Mouse (Mus musculus): Measurements from ENCODE around the gene Prkcq. TPM values are rescaled to one million over a fixed set of nuclear protein-coding genes. Genes with fewer than 3 reads are reported as not detected.
A peak's percentile ranks its signal among the peaks of the same experiment; 100 is the strongest.

The Prkcq gene
- polyA plus RNA-seq, 1 experiment from 2014 or later = 5.9 TPM

GRCm38 (mm10) chr2:11177880-11178279 lies 6.0 kb downstream of the Prkcq start:
- Histone ChIP-seq H3K4me3 (ENCODE audit: low read length) (no peak overlapping the region), H3K9ac (ENCODE audit: low read length) (no peak overlapping the region), H3K4me1 (ENCODE audit: control insufficient read depth, insufficient read depth, low read length) (no peaks in the 10 kb centered on the region), H3K27me3 (ENCODE audit: control insufficient read depth, insufficient read depth, low read length) (peaks cover 3% of the 10 kb centered on the region; the same call in 1 of the 2 replicates), H3K9me3 (replicated peaks; ENCODE audit: control insufficient read depth, low read length) (no peaks in the 10 kb centered on the region), H3K36me3 (ENCODE audit: control insufficient read depth, insufficient read depth) (no peaks in the 10 kb centered on the region), H3K4me2 (ENCODE audit: low read depth, low read length) (no peak overlapping the region), H3K27ac (ENCODE audit: low read length) (no peak overlapping the region)
- 92% methylated on average over 12 of the region's 12 CpGs for WGBS
- ATAC-seq (replicated peaks; ENCODE audit: extremely low read depth, insufficient read depth, low FRiP score) = no peak

DNA sequence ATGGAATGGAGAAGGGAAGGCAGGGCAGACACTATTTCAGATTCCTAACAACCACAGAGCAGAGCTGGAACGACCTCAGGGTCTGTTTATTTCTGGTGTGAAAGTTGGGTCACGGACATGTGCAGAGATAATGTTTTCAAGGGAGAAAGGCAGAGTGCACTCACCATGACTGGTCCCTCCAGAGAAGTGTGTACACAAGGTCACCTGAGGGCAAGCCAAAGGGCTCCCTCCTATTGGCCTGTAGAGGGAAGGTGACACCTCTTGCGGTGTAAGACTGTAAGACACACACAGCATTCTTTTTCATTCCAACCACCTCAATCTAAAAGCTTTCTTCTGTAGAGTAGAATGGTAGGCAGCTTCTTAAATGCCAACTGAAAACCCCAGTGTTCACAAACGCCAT lies 9.6 kb downstream of the Prkcq start:
- Histone ChIP-seq H3K9ac (ENCODE audit: low read length) (no peak overlapping the region), H3K4me1 (ENCODE audit: control insufficient read depth, insufficient read depth, low read length) (no peaks in the 10 kb centered on the region), H3K27ac (ENCODE audit: low read length) (no peak overlapping the region), H3K27me3 (ENCODE audit: control insufficient read depth, insufficient read depth, low read length) (no peaks in the 10 kb centered on the region), H3K36me3 (ENCODE audit: control insufficient read depth, insufficient read depth) (no peaks in the 10 kb centered on the region), H3K4me2 (ENCODE audit: low read depth, low read length) (no peak overlapping the region), H3K9me3 (replicated peaks; ENCODE audit: control insufficient read depth, low read length) (no peaks in the 10 kb centered on the region), H3K4me3 (ENCODE audit: low read length) (no peak overlapping the region)
- ATAC-seq (replicated peaks; ENCODE audit: extremely low read depth, insufficient read depth, low FRiP score) = no peak
- 51% methylated on average over 4 of the region's 4 CpGs for WGBS

DNA sequence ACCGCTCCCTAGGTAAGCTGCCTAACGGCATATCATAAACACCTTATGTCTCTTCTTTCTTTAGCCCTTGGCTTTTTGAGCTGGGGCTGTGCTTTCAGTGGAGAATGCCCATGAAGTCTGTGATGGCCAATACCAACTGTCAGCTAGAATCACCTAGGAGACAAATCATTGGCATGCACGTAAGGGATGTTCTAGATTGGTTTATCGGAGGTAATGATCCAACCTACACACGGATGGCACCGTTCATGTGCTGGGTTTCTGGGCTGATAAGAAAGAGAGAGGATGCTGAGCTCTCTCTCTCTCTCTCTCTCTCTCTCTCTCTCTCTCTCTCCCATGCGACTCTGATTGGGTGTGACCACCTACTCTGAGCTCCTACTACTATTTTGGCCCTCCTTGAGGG lies 10.2 kb downstream of the Prkcq start:
- H3K4me2 ChIP-seq (ENCODE audit: low read depth, low read length) = no peak overlapping the region
- no peaks in the 10 kb centered on the region for H3K27me3 ChIP-seq (ENCODE audit: control insufficient read depth, insufficient read depth, low read length)
- no peaks in the 10 kb centered on the region for H3K36me3 ChIP-seq (ENCODE audit: control insufficient read depth, insufficient read depth)
- 85% methylated on average over 7 of the region's 7 CpGs for WGBS
- no peaks in the 10 kb centered on the region for H3K9me3 ChIP-seq (replicated peaks; ENCODE audit: control insufficient read depth, low read length)
- no peaks in the 10 kb centered on the region for H3K4me1 ChIP-seq (ENCODE audit: control insufficient read depth, insufficient read depth, low read length)
- ATAC-seq (replicated peaks; ENCODE audit: extremely low read depth, insufficient read depth, low FRiP score) = no peak
- H3K27ac ChIP-seq (ENCODE audit: low read length) = no peak overlapping the region
- H3K9ac ChIP-seq (ENCODE audit: low read length) = no peak overlapping the region
- H3K4me3 ChIP-seq (ENCODE audit: low read length) = no peak overlapping the region

DNA sequence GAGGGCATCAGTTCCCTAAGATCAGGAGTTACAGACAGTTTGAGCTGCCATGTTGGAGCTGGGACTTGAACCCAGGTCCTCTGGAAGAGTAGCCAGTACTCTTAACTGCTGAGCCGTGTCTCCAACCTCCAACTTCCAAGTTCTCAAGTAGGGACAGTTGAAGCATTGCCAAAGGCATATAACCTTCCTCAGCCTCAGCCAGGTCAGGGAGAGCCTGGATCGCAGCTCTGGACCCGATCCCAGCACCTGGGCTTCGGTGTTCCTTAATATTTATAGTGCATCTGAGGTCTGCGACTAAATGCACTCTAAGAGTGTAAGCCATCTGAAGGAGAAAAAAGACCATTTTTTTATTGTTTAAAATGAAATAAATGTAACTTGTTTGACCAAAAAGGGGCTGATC lies 12.1 kb downstream of the Prkcq start:
- Histone ChIP-seq H3K9ac (ENCODE audit: low read length) (no peak overlapping the region), H3K4me3 (ENCODE audit: low read length) (no peak overlapping the region), H3K4me1 (ENCODE audit: control insufficient read depth, insufficient read depth, low read length) (no peaks in the 10 kb centered on the region), H3K27ac (ENCODE audit: low read length) (no peak overlapping the region), H3K36me3 (ENCODE audit: control insufficient read depth, insufficient read depth) (no peaks in the 10 kb centered on the region), H3K4me2 (ENCODE audit: low read depth, low read length) (no peak overlapping the region), H3K9me3 (replicated peaks; ENCODE audit: control insufficient read depth, low read length) (no peaks in the 10 kb centered on the region), H3K27me3 (ENCODE audit: control insufficient read depth, insufficient read depth, low read length) (no peaks in the 10 kb centered on the region)
- no peak for ATAC-seq (replicated peaks; ENCODE audit: extremely low read depth, insufficient read depth, low FRiP score)
- WGBS = 85% methylated on average over 5 of the region's 5 CpGs

- Histone ChIP-seq H3K36me3 (ENCODE audit: control insufficient read depth, insufficient read depth) (no peaks in the 10 kb centered on the region), H3K4me2 (ENCODE audit: low read depth, low read length) (no peak overlapping the region), H3K9me3 (replicated peaks; ENCODE audit: control insufficient read depth, low read length) (no peaks in the 10 kb centered on the region), H3K27me3 (ENCODE audit: control insufficient read depth, insufficient read depth, low read length) (no peaks in the 10 kb centered on the region), H3K9ac (ENCODE audit: low read length) (no peak overlapping the region), H3K4me3 (ENCODE audit: low read length) (no peak overlapping the region), H3K27ac (ENCODE audit: low read length) (no peak overlapping the region), H3K4me1 (ENCODE audit: control insufficient read depth, insufficient read depth, low read length) (no peaks in the 10 kb centered on the region)
- WGBS = 84% methylated on average over 3 of the region's 3 CpGs
- no peak for ATAC-seq (replicated peaks; ENCODE audit: extremely low read depth, insufficient read depth, low FRiP score)
These were observed 14.7 kb downstream of the Prkcq start for GRCm38 (mm10) chr2:11186586-11186985.

DNA sequence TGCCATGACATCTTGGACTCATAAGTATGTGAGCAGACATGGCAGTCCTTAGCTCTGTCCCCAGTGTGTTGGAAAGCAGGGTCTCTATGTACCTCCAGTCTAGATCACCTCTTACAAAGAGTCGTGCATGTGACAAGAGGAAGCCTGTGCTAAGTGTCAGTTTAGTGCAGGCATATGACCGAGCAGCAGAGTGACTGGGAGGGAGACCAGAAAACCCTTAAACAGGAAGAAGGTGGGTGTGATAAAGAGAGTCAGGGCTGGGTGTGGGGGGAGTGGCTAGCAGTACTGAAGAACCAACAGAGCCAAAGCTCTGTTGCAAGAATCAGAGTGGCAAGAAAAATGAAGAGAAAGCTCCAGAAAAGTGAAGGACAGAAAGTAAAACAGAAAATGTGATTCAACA lies 15.3 kb downstream of the Prkcq start:
- ATAC-seq (replicated peaks; ENCODE audit: extremely low read depth, insufficient read depth, low FRiP score) = peak; percentile 68; the same call in 1 of the 2 replicates
- H3K4me3 ChIP-seq (ENCODE audit: low read length) = no peak overlapping the region
- no peak overlapping the region for H3K9ac ChIP-seq (ENCODE audit: low read length)
- 40% methylated on average over 2 of the region's 2 CpGs for WGBS
- no peak overlapping the region for H3K4me2 ChIP-seq (ENCODE audit: low read depth, low read length)
- H3K27ac ChIP-seq (ENCODE audit: low read length) = no peak overlapping the region
- H3K4me1 ChIP-seq (ENCODE audit: control insufficient read depth, insufficient read depth, low read length) = no peaks in the 10 kb centered on the region
- H3K9me3 ChIP-seq (replicated peaks; ENCODE audit: control insufficient read depth, low read length) = no peaks in the 10 kb centered on the region
- H3K36me3 ChIP-seq (ENCODE audit: control insufficient read depth, insufficient read depth) = no peaks in the 10 kb centered on the region
- H3K27me3 ChIP-seq (ENCODE audit: control insufficient read depth, insufficient read depth, low read length) = no peaks in the 10 kb centered on the region

- 91% methylated on average over 1 of the region's 1 CpGs for WGBS
- no peaks in the 10 kb centered on the region for H3K4me1 ChIP-seq (ENCODE audit: control insufficient read depth, insufficient read depth, low read length)
- no peaks in the 10 kb centered on the region for H3K36me3 ChIP-seq (ENCODE audit: control insufficient read depth, insufficient read depth)
- H3K9ac ChIP-seq (ENCODE audit: low read length) = no peak overlapping the region
- no peak for ATAC-seq (replicated peaks; ENCODE audit: extremely low read depth, insufficient read depth, low FRiP score)
- H3K4me3 ChIP-seq (ENCODE audit: low read length) = no peak overlapping the region
- no peaks in the 10 kb centered on the region for H3K9me3 ChIP-seq (replicated peaks; ENCODE audit: control insufficient read depth, low read length)
- no peaks in the 10 kb centered on the region for H3K27me3 ChIP-seq (ENCODE audit: control insufficient read depth, insufficient read depth, low read length)
- no peak overlapping the region for H3K27ac ChIP-seq (ENCODE audit: low read length)
- H3K4me2 ChIP-seq (ENCODE audit: low read depth, low read length) = no peak overlapping the region
These were observed 16.4 kb downstream of the Prkcq start for GRCm38 (mm10) chr2:11188279-11188678.

GRCm38 (mm10) chr2:11189150-11189767 lies 17.4 kb downstream of the Prkcq start:
- WGBS = 82% methylated on average over 4 of the region's 4 CpGs
- Histone ChIP-seq H3K27me3 (ENCODE audit: control insufficient read depth, insufficient read depth, low read length) (no peaks in the 10 kb centered on the region), H3K4me1 (ENCODE audit: control insufficient read depth, insufficient read depth, low read length) (no peaks in the 10 kb centered on the region), H3K36me3 (ENCODE audit: control insufficient read depth, insufficient read depth) (no peaks in the 10 kb centered on the region), H3K9ac (ENCODE audit: low read length) (no peak overlapping the region), H3K27ac (ENCODE audit: low read length) (no peak overlapping the region), H3K9me3 (replicated peaks; ENCODE audit: control insufficient read depth, low read length) (no peaks in the 10 kb centered on the region), H3K4me3 (ENCODE audit: low read length) (no peak overlapping the region), H3K4me2 (ENCODE audit: low read depth, low read length) (no peak overlapping the region)
- no peak for ATAC-seq (replicated peaks; ENCODE audit: extremely low read depth, insufficient read depth, low FRiP score)

DNA sequence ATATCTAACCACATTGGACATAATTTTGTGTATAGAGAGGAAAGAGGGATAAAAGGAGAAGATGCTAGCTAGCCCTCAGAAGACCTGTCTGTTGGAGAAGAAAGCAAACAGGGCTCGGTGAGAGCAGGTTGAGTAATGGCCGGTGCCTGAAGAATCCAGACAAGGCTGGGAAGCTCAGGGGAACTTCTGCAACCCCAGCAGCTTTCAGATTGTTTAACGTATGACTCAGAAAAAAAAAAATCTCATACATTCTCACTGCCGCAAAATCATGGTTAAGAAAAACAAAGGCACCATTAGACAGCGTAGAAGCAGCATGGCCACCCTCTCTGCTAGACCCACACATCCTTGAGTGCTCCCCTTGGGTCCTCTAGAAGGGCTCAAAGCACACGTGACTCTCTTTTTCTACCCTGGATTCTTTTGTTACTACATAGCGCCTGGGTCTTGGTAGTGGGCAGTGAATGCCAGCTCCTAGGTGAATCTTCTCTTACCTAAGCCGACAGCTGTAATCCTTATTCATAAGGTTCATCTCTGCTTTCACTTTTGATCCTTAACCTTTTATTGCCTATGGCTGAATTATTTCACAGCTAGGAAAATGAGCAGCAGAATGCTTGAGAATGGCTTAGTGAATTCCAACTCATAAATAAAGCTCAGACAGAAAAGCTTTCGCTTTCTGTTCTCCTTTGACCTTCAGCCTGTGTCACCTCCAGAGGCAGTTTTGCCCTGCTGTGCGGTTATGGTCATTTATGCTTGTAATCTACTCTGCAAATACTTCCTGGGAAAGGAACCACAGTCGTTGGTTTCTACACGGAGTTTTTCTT lies 20.6 kb downstream of the Prkcq start:
- H3K4me1 ChIP-seq (ENCODE audit: control insufficient read depth, insufficient read depth, low read length) = no peaks in the 10 kb centered on the region
- no peaks in the 10 kb centered on the region for H3K27me3 ChIP-seq (ENCODE audit: control insufficient read depth, insufficient read depth, low read length)
- no peaks in the 10 kb centered on the region for H3K36me3 ChIP-seq (ENCODE audit: control insufficient read depth, insufficient read depth)
- H3K9me3 ChIP-seq (replicated peaks; ENCODE audit: control insufficient read depth, low read length) = no peaks in the 10 kb centered on the region
- 57% methylated on average over 12 of the region's 12 CpGs for WGBS
- H3K4me2 ChIP-seq (ENCODE audit: low read depth, low read length) = peak overlapping the region; percentile 40
- ATAC-seq (replicated peaks; ENCODE audit: extremely low read depth, insufficient read depth, low FRiP score) = no peak
- no peak overlapping the region for H3K9ac ChIP-seq (ENCODE audit: low read length)
- H3K4me3 ChIP-seq (ENCODE audit: low read length) = peak overlapping the region; percentile 11; the same call in 1 of the 2 replicates
- H3K27ac ChIP-seq (ENCODE audit: low read length) = peak overlapping the region; percentile 20; the same call in 1 of the 2 replicates
